Mouse (Mus musculus) heart, embryonic 15.5 days (tissue): ENCODE results near the gene Lrrc4. TPM values are rescaled to one million over a fixed set of nuclear protein-coding genes. Genes with fewer than 3 reads are reported as not detected.

Experiments used
- ATAC-seq: fragments of 200-750 bp; cut with Nextera tagmentation; replicated peaks from 2 replicates; pipeline ENCODE4 v1.8.0; 2017; ENCODE audit warnings: low read depth, moderate TSS enrichment; ENCODE audit not compliant: insufficient number of reproducible peaks, insufficient read depth, low FRiP score
- H3K27ac ChIP-seq: fragments of 300-500 bp; sonication (generic); 2 replicates; pipeline ENCODE4 v1.5.1; 2015; ENCODE audit warnings: mild to moderate bottlenecking, inconsistent platforms
- H3K27me3 ChIP-seq: fragments of 300-500 bp; sonication (generic); 2 replicates; pipeline ENCODE4 v1.6.1; 2015; ENCODE audit warnings: inconsistent platforms
- H3K36me3 ChIP-seq: fragments of 300-500 bp; sonication (generic); 2 replicates; pipeline ENCODE4 v1.6.1; 2015; ENCODE audit warnings: mild to moderate bottlenecking, inconsistent platforms
- H3K4me1 ChIP-seq: fragments of 300-500 bp; sonication (generic); replicated peaks from 2 replicates; pipeline ENCODE4 v1.6.1; 2015; ENCODE audit warnings: inconsistent platforms
- H3K4me2 ChIP-seq: fragments of 300-500 bp; sonication (generic); 2 replicates; pipeline ENCODE4 v1.6.1; 2015; ENCODE audit warnings: inconsistent platforms, mild to moderate bottlenecking, moderate library complexity
- H3K4me3 ChIP-seq: fragments of 300-500 bp; sonication (generic); 2 replicates; pipeline ENCODE4 v1.5.1; 2015; ENCODE audit warnings: mild to moderate bottlenecking, inconsistent platforms
- H3K9ac ChIP-seq: fragments of 300-500 bp; sonication (generic); 2 replicates; pipeline ENCODE4 v1.6.1; 2015; ENCODE audit warnings: mild to moderate bottlenecking, inconsistent platforms
- H3K9me3 ChIP-seq: fragments of 300-500 bp; sonication (generic); replicated peaks from 2 replicates; pipeline ENCODE4 v1.6.1; 2016; ENCODE audit warnings: inconsistent platforms
- whole genome bisulfite sequencing: fragments of 180-500 bp; shearing (Covaris S2); methylation state at CpG from one replicate; pipeline ENCODE4 v1.1.7; 2015; ENCODE audit warnings: mixed read lengths; 5-methylcytosine and 5-hydroxymethylcytosine counted together
- polyA plus RNA-seq: library from polyadenylated mRNA; unstranded; fragments of >200 nt; fragmentation: Nextera tagmentation; extraction: Ambion mirVana; gene quantifications from 2 replicates; pipeline ENCODE4 v1.2.1, GENCODE M21; 2015

Gene Lrrc4
- polyA plus RNA-seq, 1 experiment from 2014 or later, result 0.30 TPM

DNA sequence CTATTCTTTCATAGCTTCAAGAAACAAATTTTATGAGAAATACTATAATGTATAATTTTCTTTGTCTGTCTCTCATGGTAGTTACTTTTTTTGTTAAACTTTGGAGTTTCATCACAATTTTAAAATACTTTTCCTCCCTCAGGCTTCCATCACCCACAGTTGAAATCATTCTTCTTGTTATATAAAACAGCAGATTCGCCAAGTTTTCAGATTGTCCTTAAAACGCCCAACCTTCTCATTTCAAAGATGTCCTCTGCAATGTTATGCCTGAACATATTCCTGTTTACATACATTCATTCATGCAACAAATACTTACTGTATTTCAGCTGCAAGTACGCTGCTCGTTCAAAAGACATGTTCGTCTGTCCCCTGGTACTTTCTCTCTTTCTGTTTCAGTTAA lies 167.9 kb downstream of the Lrrc4 start:
- Histone ChIP-seq H3K36me3 (no peaks in the 10 kb centered on the region; the same call in 1 of the 2 replicates), H3K4me1 (peaks cover 5% of the 10 kb centered on the region; the same call in 1 of the 2 replicates), H3K9me3 (no peaks in the 10 kb centered on the region), H3K9ac (no peak overlapping the region), H3K4me2 (no peak overlapping the region), H3K4me3 (no peak overlapping the region), H3K27ac (no peak overlapping the region), H3K27me3 (no peaks in the 10 kb centered on the region)
- ATAC-seq, result no peak
- 89% methylated on average over 5 of the region's 5 CpGs for WGBS

DNA sequence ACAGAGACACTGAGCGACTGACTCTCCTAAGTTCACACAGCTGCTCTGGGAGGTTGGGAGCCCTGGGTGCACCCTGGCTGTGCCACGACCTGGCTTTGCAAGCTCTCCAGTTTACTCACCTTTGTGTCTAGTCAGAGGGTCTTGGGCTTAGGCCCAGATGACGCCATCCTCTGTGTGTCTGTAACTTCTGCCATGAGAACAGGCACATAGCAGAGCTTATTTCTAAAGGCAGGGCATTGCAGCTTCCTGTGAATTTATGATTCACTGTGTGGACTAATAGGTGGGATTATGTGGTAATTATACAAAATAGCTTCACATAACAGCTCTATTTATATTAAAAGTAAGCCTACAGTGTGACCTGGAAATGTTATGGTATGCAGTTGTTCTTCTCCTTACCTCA lies 168.5 kb downstream of the Lrrc4 start:
- no peaks in the 10 kb centered on the region for H3K27me3 ChIP-seq
- no peaks in the 10 kb centered on the region; the same call in 1 of the 2 replicates for H3K36me3 ChIP-seq
- H3K4me3 ChIP-seq, result no peak overlapping the region
- H3K9ac ChIP-seq, result no peak overlapping the region
- no peaks in the 10 kb centered on the region for H3K9me3 ChIP-seq
- H3K4me2 ChIP-seq, result no peak overlapping the region
- peaks cover 5% of the 10 kb centered on the region; the same call in 1 of the 2 replicates for H3K4me1 ChIP-seq
- H3K27ac ChIP-seq, result no peak overlapping the region
- WGBS, result 90% methylated on average over 3 of the region's 3 CpGs
- no peak for ATAC-seq

DNA sequence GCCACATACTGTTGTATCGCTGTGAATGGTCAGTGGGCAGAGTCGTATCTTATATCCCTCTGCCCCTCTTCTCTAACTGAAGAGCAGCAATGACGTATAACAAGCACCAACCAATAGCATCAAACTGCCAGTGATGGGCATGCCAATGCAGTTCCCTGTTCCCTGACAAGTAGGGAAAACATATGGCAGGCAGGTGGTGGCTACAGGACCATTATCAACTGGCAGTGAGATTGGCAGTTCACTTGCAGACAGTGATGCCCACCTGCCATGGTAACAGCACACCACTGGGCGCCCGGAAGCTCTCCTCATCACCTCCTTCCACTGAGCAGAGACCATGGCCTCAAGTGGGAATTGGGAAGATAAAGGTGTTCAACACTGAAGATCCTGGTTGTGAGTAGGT lies 175.0 kb downstream of the Lrrc4 start:
- 96% methylated on average over 5 of the region's 5 CpGs for WGBS
- no peak overlapping the region for H3K4me2 ChIP-seq
- no peaks in the 10 kb centered on the region for H3K9me3 ChIP-seq
- H3K36me3 ChIP-seq, result no peaks in the 10 kb centered on the region; the same call in 1 of the 2 replicates
- no peak overlapping the region for H3K4me3 ChIP-seq
- no peaks in the 10 kb centered on the region for H3K27me3 ChIP-seq
- peaks cover 5% of the 10 kb centered on the region; the same call in 1 of the 2 replicates for H3K4me1 ChIP-seq
- no peak for ATAC-seq
- no peak overlapping the region for H3K27ac ChIP-seq
- no peak overlapping the region for H3K9ac ChIP-seq

DNA sequence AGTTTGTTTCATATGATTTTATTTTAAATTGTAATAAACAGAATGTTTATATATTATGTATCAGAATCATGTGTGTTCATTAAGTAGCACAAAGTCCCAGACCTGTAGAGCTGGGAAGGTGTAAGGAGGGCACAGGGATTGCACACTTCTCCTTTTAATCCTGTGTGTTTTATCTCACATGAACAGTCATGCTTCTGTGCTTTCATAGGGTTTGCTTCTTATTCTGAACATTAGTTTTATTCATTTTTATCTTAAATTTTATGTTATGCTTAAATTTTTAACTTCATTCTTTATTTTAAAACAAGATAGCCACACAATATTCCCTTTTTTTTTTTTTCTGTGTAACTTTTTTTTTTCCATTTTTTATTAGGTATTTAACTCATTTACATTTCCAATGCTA lies 186.3 kb downstream of the Lrrc4 start:
- Histone ChIP-seq H3K4me1 (no peaks in the 10 kb centered on the region), H3K27ac (no peak overlapping the region), H3K4me3 (no peak overlapping the region), H3K9ac (no peak overlapping the region), H3K9me3 (no peaks in the 10 kb centered on the region), H3K36me3 (no peaks in the 10 kb centered on the region), H3K4me2 (no peak overlapping the region), H3K27me3 (no peaks in the 10 kb centered on the region)
- ATAC-seq, result no peak

DNA sequence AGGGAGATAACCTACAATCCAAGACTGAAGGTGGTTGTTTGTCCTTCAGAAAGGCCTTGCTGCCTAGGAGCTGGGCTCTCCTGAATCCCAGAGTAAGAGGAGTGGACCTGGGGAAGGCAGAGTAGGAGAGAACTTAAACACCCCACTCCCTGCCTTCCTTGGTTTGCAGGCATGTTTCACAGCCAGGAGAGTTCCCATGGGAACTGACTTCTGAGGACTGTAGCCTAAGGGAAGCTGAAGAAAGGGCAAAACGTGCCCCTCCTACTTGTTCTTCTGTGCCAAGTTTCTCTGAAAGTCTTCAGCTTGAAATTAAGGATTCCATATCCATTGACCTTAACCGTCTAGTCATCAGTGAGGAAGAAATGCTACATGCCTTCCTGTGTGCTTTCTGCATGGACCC lies 188.6 kb downstream of the Lrrc4 start:
- 63% methylated on average over 2 of the region's 2 CpGs for WGBS
- ATAC-seq, result no peak
- no peak overlapping the region for H3K27ac ChIP-seq

DNA sequence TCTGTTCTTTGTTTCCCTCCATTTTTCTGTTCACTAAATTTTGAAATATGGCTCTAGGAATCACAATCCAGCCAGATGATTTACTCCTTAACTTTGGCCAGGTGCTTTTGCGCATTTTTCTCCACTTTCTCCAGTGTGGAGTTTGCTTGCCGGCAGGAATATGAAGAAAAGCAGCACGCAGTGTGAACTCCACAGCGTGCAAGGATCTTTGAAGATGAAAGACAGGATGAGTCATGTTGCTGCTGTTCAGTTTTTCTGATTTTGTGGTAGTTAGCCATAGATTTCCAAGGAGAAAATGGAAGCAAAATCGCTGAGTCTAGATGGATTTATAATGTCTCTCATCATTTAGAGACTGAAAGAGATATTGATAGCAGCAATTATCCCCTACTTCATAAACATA lies 191.5 kb downstream of the Lrrc4 start:
- no peaks in the 10 kb centered on the region for H3K9me3 ChIP-seq
- no peaks in the 10 kb centered on the region for H3K27me3 ChIP-seq
- H3K9ac ChIP-seq, result no peak overlapping the region
- 87% methylated on average over 5 of the region's 5 CpGs for WGBS
- no peak overlapping the region for H3K4me2 ChIP-seq
- H3K4me3 ChIP-seq, result no peak overlapping the region
- no peak for ATAC-seq
- H3K4me1 ChIP-seq, result peaks cover 17% of the 10 kb centered on the region
- H3K36me3 ChIP-seq, result no peaks in the 10 kb centered on the region
- no peak overlapping the region for H3K27ac ChIP-seq

More for the DNA sequence above, 188.6 kb downstream of the Lrrc4 start:
- H3K4me2 ChIP-seq, result no peak overlapping the region
- H3K4me1 ChIP-seq, result no peaks in the 10 kb centered on the region
- no peaks in the 10 kb centered on the region for H3K36me3 ChIP-seq
- H3K9ac ChIP-seq, result no peak overlapping the region
- no peaks in the 10 kb centered on the region for H3K9me3 ChIP-seq
- no peak overlapping the region for H3K4me3 ChIP-seq
- no peaks in the 10 kb centered on the region for H3K27me3 ChIP-seq

GRCm38 (mm10) chr6:28635531-28636348 lies 195.8 kb downstream of the Lrrc4 start:
- 68% methylated on average over 6 of the region's 6 CpGs for WGBS
- H3K4me1 ChIP-seq, result peaks cover 35% of the 10 kb centered on the region

GRCm38 (mm10) chr6:28635092-28635491 lies 196.5 kb downstream of the Lrrc4 start:
- H3K4me2 ChIP-seq, result no peak overlapping the region
- no peak for ATAC-seq
- H3K9me3 ChIP-seq, result no peaks in the 10 kb centered on the region
- H3K4me1 ChIP-seq, result peaks cover 35% of the 10 kb centered on the region
- H3K36me3 ChIP-seq, result no peaks in the 10 kb centered on the region
- H3K27ac ChIP-seq, result no peak overlapping the region
- H3K27me3 ChIP-seq, result no peaks in the 10 kb centered on the region
- no peak overlapping the region for H3K4me3 ChIP-seq
- 79% methylated on average over 1 of the region's 1 CpGs for WGBS
- no peak overlapping the region for H3K9ac ChIP-seq

More at GRCm38 (mm10) chr6:28635531-28636348, 195.8 kb downstream of the Lrrc4 start:
- H3K9ac ChIP-seq, result no peak overlapping the region
- no peak overlapping the region for H3K4me3 ChIP-seq
- ATAC-seq, result no peak
- H3K27ac ChIP-seq, result no peak overlapping the region
- H3K27me3 ChIP-seq, result no peaks in the 10 kb centered on the region
- no peaks in the 10 kb centered on the region for H3K36me3 ChIP-seq
- H3K4me2 ChIP-seq, result no peak overlapping the region
- no peaks in the 10 kb centered on the region for H3K9me3 ChIP-seq

DNA sequence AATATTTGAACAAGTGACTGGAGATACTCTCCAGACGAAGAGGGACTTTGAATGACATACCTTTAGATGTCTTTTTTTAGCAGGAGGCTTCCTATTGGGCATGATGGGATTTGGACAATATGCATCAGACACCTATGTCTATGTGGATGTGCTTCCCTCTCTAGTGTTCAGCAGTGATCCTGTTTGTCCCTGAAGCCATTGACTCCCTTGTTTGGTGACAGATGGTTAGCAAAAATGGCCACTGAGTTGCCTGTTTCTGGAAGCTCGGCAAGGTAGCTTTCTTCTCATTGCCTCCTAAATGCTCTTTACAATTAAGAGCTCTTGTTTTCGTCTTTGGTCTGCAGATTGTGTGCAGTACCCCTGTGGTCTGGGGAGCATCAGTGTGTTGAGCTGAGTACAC lies 197.9 kb downstream of the Lrrc4 start:
- no peak for ATAC-seq
- 56% methylated on average over 3 of the region's 3 CpGs for WGBS
- no peak overlapping the region for H3K27ac ChIP-seq

DNA sequence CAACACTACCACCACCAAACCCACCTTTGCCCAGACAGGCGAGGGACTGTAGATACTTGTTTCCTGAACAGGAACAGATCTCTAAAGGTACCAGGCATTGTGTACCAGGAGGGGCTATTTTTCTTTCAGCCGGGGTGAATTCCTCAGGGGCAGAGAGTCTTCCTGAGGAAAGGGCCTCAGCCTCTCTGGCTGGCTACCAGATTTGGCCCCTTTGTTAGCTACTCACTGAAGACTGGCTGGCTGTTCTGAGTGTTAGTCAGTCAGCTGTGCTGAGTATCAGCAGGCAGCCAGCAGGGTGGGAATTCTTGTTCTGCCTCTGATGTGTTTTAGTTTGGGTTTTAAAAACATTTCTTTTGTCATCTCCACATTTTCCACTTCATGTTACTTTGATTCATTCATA lies 198.4 kb downstream of the Lrrc4 start:
- Histone ChIP-seq H3K27ac (0 out of 2 replicates have a peak overlapping the region, but pooled peaks have one; percentile 23), H3K36me3 (no peaks in the 10 kb centered on the region), H3K4me3 (no peak overlapping the region), H3K9ac (no peak overlapping the region), H3K4me1 (peaks cover 35% of the 10 kb centered on the region), H3K27me3 (no peaks in the 10 kb centered on the region), H3K4me2 (no peak overlapping the region), H3K9me3 (no peaks in the 10 kb centered on the region)
- no peak; the same call in 1 of the 2 replicates for ATAC-seq
- WGBS, result 35% methylated on average over 2 of the region's 2 CpGs

More for the DNA sequence above, 197.9 kb downstream of the Lrrc4 start:
- no peak overlapping the region for H3K4me3 ChIP-seq
- H3K4me2 ChIP-seq, result no peak overlapping the region
- H3K9me3 ChIP-seq, result no peaks in the 10 kb centered on the region
- no peaks in the 10 kb centered on the region for H3K27me3 ChIP-seq
- no peak overlapping the region for H3K9ac ChIP-seq
- no peaks in the 10 kb centered on the region for H3K36me3 ChIP-seq
- H3K4me1 ChIP-seq, result peaks cover 35% of the 10 kb centered on the region

GRCm38 (mm10) chr6:28630926-28631325 lies 200.6 kb downstream of the Lrrc4 start:
- no peak for ATAC-seq
- no peak overlapping the region for H3K4me2 ChIP-seq
- H3K9me3 ChIP-seq, result no peaks in the 10 kb centered on the region
- no peak overlapping the region for H3K9ac ChIP-seq
- H3K4me3 ChIP-seq, result no peak overlapping the region
- no peak overlapping the region for H3K27ac ChIP-seq
- H3K36me3 ChIP-seq, result peaks cover 6% of the 10 kb centered on the region; the same call in 1 of the 2 replicates
- 78% methylated on average over 2 of the region's 2 CpGs for WGBS
- H3K4me1 ChIP-seq, result peaks cover 22% of the 10 kb centered on the region
- no peaks in the 10 kb centered on the region for H3K27me3 ChIP-seq

GRCm38 (mm10) chr6:28629866-28630265 lies 201.7 kb downstream of the Lrrc4 start:
- no peaks in the 10 kb centered on the region for H3K27me3 ChIP-seq
- peaks cover 17% of the 10 kb centered on the region for H3K4me1 ChIP-seq
- no peaks in the 10 kb centered on the region for H3K9me3 ChIP-seq
- H3K9ac ChIP-seq, result no peak overlapping the region
- 80% methylated on average over 2 of the region's 2 CpGs for WGBS
- H3K4me3 ChIP-seq, result no peak overlapping the region
- H3K4me2 ChIP-seq, result no peak overlapping the region
- ATAC-seq, result no peak
- no peak overlapping the region for H3K27ac ChIP-seq
- peaks cover 6% of the 10 kb centered on the region; the same call in 1 of the 2 replicates for H3K36me3 ChIP-seq
